Mouse (Mus musculus): ENCODE data around the gene Atp5g2.

Gene Atp5g2

GRCm38 (mm10) chr15:102672215-102673071 is at the start of gene Atp5g2:
Gene Atp5g2 (minus strand): TSS chr15:102672352.
- in situ Hi-C loops (cut with MboI; ENCODE audit: unreplicated experiment in 2 of 2) = loop anchor here (5.0 to 10.0 kb wide), 2 partner anchors 148 to 205 kb away; partner anchors contain the start of gene Npff (in 1 of the 2)

GRCm38 (mm10) chr15:102721016-102721898 is 49.1 kb upstream of the Atp5g2 start:
- in situ Hi-C loops (cut with MboI; ENCODE audit: unreplicated experiment in 2 of 2) = no loop called here

- in situ Hi-C loops (cut with MboI; ENCODE audit: unreplicated experiment in 2 of 2) = no loop called here
Measured at GRCm38 (mm10) chr15:102716132-102716531, 44.0 kb upstream of the Atp5g2 start.

- in situ Hi-C loops (cut with MboI; ENCODE audit: unreplicated experiment in 2 of 2) = no loop called here
Measured at GRCm38 (mm10) chr15:102707736-102708269, 35.7 kb upstream of the Atp5g2 start.

- in situ Hi-C loops (cut with MboI; ENCODE audit: unreplicated experiment in 2 of 2) = no loop called here
Measured at GRCm38 (mm10) chr15:102705923-102706503, 33.9 kb upstream of the Atp5g2 start.

- in situ Hi-C loops (cut with MboI; ENCODE audit: unreplicated experiment in 2 of 2) = no loop called here
Measured at GRCm38 (mm10) chr15:102705226-102705894, 33.2 kb upstream of the Atp5g2 start.

GRCm38 (mm10) chr15:102704806-102705205 is 32.7 kb upstream of the Atp5g2 start:
- in situ Hi-C loops (cut with MboI; ENCODE audit: unreplicated experiment in 2 of 2) = no loop called here

GRCm38 (mm10) chr15:102702972-102703371 is 30.8 kb upstream of the Atp5g2 start:
- in situ Hi-C loops (cut with MboI; ENCODE audit: unreplicated experiment in 2 of 2) = no loop called here

GRCm38 (mm10) chr15:102698193-102698592 is 26.0 kb upstream of the Atp5g2 start:
- in situ Hi-C loops (cut with MboI; ENCODE audit: unreplicated experiment in 2 of 2) = loop anchor here (5.0 kb wide), 1 partner anchor 44 kb away; no protein-coding TSS in a partner anchor

GRCm38 (mm10) chr15:102696899-102697298 is 24.7 kb upstream of the Atp5g2 start:
- in situ Hi-C loops (cut with MboI; ENCODE audit: unreplicated experiment in 2 of 2) = loop anchor here (5.0 kb wide), 1 partner anchor 45 kb away; no protein-coding TSS in a partner anchor

GRCm38 (mm10) chr15:102693600-102693999 is 21.4 kb upstream of the Atp5g2 start:
- in situ Hi-C loops (cut with MboI; ENCODE audit: unreplicated experiment in 2 of 2) = no loop called here

- in situ Hi-C loops (cut with MboI; ENCODE audit: unreplicated experiment in 2 of 2) = no loop called here
Measured at GRCm38 (mm10) chr15:102692991-102693411, 20.8 kb upstream of the Atp5g2 start.

- in situ Hi-C loops (cut with MboI; ENCODE audit: unreplicated experiment in 2 of 2) = no loop called here
Measured at GRCm38 (mm10) chr15:102692321-102692804, 20.2 kb upstream of the Atp5g2 start.

- in situ Hi-C loops (cut with MboI; ENCODE audit: unreplicated experiment in 2 of 2) = no loop called here
Measured at GRCm38 (mm10) chr15:102685791-102686190, 13.6 kb upstream of the Atp5g2 start.

GRCm38 (mm10) chr15:102683670-102684069 is 11.5 kb upstream of the Atp5g2 start:
- in situ Hi-C loops (cut with MboI; ENCODE audit: unreplicated experiment in 2 of 2) = no loop called here

GRCm38 (mm10) chr15:102676345-102676744 is 4.2 kb upstream of the Atp5g2 start:
- in situ Hi-C loops (cut with MboI; ENCODE audit: unreplicated experiment in 2 of 2) = loop anchor here in 1 of 2 experiments (10.0 kb wide), 1 partner anchor 152 kb away; the partner anchor contains the start of gene Npff

- in situ Hi-C loops (cut with MboI; ENCODE audit: unreplicated experiment in 2 of 2) = loop anchor here (5.0 to 10.0 kb wide), 2 partner anchors 149 to 206 kb away; partner anchors contain the start of gene Npff (in 1 of the 2)
Measured at GRCm38 (mm10) chr15:102673548-102673947, 1.4 kb upstream of the Atp5g2 start.

- in situ Hi-C loops (cut with MboI; ENCODE audit: unreplicated experiment in 2 of 2) = loop anchor here (5.0 to 10.0 kb wide), 2 partner anchors 147 to 204 kb away; partner anchors contain the start of gene Npff (in 1 of the 2)
Measured at GRCm38 (mm10) chr15:102671721-102672214, 384 bp downstream of the Atp5g2 start.

All from v-Abl transformed pro-B cells (cell line).